Mouse (Mus musculus) right cerebral cortex, postnatal 25 days (tissue): Measurements from ENCODE around the gene Hal.

Experiments used
- DNase-seq: peaks from one replicate; pipeline ENCODE4 v3.0.0; 2022

Hal gene

DNA sequence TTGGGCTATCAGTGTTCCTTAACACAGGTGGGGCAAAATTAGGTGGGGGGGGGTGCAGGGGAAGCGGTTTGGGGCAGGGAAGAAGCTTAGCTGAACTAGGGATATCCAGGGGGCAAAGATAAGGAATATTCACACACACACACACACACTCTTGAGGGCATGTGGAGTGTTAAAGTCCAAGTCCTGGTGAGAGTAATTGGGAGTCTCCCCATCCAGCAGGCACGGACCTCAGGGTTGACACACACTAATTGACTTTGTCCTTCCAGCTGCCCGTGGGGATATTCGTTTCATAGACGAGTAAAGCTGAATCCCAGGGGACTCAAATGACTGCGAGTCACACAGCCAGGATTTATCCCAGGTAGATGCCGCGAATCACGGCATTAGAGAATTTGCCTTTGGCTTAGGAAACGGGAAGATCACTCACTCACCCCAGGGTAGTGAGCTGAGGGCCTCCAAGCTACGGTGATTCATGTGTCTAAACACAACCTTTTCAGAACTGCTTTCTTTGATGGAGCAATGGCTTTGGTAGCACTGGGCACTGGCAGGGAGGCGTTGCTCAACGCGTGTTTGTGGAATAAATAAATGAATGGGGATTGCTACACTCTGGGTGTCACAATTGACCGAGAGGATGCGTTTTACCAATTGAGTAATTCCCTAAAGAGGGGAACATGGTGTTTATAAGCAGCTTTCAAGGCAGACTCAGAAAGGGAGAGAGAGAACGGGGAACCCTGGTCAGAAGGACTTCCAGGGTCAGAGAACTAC is at the start of gene Hal:
Gene Hal (plus strand): TSS at position 703 of the 762 bp plus-strand sequence.
- no peak for DNase-seq

DNA sequence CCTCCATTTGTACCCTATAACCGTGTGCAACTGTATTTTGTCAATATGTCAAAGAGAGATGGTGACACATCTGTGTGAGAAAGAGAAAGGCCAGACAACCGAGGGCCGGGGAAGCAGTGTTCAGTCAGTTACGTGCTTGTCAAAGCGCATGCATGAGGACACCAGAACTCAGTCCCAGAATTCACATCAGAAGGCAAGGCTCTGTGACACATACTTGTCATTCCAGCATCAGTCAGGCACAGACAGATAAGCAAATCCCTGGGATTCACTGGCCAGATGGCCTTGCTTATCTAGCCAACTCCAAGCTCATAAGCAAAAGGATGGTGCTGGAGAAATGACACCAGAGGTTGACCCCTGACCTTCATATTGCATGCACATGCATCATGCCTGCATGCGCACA is 47.1 kb upstream of the Hal start:
- no peak for DNase-seq

DNA sequence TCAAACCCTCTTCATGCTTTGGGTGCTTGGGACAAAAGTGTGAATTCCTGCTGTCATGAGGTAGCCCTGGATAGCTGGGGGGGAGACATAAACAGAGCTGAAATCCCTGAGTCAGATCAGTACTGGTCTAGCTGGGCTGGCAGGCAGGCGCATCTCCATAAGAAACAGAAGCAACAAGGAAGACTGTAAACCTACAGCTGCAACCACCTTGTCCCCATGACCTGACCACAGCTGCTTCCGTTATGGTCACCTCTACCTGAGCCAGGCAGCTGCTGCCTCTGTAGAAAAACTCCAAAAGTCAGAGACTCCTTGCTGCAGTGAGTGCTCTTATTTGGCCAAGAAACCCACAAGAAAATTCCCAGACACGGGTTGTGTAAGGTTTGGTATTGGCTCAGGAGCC is 46.4 kb upstream of the Hal start:
- DNase-seq, result no peak

DNA sequence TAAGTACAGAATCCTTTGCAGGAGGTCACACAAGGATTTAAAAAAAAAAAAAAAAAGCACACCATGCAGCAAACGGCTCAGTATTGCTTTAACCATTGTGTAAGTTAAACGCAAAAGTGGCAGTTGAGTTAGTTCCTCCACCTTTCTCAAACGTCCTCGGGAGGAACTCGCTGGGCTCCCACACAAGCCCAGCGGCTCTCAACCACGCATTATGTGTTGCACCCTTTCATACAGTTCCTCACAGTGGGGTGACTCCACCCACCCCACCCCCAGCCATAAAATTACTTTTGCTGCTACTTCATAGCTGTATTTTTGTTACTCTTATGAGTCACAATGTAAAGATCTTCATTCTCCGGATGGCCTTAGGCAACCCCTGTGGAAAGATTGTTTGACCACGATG is 44.2 kb upstream of the Hal start:
- DNase-seq, result no peak

DNA sequence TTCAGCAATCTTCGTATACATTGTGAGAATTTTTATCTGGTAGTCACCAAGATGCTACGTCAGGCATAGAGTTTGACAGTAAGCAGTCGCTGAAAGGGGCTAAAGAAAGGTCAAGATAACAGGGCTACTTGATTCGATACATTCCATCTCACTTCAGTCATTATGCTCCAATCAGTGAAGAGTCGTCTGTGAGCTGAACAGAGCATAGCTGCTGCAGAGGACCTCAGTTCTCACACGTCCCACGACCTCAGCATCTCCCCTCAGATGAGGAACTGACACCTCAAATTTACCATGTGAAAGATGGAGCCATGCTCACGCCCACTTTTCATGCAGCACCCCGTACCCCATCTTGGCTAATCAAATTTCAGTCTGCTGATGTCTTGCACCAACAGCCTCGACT is 41.2 kb upstream of the Hal start:
- DNase-seq, result no peak

DNA sequence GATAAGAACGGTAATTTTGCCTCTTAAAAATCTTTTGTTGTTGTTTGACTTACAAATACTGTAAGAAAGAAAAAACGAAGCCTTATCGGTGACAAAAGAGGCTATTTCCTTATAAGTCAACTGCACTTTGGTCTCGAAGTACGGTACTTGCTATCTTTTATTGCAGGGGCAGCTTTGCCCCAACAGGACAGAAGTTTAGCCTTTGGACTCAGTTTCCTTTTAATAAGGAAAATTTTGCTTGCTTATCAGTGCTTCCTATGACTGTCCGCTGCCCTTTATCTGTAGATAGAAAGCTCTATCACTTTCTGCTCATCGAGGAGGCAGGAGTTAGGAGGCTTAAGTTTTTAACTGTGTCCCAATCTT is 33.9 kb upstream of the Hal start:
- DNase-seq, result no peak

DNA sequence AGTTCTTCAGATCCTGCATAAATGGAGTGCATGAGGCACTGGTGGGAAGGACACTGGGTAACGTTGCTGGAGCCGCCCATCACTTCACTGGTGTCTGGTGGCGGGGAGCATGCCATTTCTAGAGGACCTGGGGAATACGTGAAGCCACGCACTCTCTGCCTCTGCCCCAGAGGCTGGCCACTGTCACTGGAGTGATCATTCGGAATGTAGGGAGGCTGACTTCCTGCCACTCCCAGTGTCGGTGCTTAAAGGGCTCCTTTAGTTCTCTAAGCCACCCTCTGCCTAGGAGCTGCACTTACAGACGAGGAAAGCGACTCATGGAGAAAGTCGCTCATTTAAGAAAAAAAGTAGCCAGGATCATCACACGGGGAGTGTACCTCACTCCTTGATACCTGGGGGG is 28.5 kb upstream of the Hal start:
- no peak for DNase-seq

DNA sequence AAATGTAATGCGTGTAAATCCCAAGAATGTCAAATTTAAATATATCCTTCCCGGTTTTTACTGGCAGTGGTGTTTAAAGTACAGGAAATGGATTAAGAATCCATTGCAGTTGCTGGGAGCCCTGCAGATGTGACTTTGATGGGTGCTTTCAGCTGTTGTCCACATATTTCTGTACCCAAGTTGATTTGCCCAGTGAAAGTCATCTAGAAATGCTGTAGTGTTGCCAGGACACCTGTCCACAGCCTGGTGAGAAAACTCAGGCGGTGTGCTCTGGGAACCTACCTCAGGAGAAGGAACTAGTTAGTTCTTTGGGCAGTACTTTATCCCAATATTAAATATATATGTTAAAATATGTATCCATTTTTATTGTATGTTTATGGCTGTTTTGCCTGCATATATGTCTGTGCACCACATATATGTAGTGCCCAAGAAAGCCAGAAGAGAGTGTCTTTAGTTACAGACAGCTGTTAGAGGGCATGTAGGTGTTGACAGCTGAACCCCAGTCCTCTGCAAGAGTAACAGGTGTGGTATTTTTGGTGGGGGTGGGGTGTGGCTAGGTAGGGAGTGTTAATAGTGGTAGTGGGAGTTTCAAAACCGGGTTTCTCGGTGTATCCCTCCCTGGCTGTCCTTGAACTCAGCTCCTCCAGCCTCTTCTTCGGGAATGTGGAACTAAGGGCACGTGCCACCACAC is 25.7 kb upstream of the Hal start:
- DNase-seq, result no peak

DNA sequence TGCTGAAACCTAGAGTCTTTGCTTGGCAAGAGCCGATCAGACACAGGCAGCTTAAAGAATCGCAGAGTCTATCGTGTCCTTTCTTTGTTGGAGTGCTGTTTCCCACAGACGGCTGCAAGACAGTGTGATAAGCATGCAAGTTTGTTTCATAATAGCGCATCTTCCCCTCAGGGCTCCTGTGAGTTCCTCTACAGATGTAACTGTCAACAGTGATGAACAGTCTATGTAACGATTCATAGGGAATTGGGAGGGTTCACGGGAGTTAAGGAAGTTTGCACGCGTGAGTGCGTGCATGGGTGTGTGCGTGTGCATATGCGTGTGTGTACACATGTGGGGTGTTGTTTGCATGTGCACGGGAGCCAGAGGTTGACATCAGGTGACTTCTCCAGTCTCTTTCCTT is 25.0 kb upstream of the Hal start:
- no peak for DNase-seq

DNA sequence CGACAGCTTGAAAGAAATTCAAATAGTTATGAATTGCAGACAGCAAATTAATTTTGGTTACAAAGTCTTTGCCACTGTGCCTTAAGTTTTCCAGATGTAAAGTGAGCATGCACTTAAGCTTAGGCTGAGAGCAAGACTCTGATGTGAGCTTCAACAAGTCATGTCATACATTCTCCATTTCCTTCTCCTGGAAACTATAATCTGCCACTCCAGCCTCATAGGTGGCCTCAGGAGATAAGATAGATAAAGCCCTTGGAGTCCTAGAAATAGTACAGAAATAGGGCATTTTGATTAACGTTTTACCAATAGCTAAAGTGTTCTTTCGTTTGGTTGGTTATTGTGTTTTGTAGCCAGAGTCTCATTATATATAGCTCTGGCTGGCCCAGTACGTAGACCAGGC is 21.3 kb upstream of the Hal start:
- no peak for DNase-seq

DNA sequence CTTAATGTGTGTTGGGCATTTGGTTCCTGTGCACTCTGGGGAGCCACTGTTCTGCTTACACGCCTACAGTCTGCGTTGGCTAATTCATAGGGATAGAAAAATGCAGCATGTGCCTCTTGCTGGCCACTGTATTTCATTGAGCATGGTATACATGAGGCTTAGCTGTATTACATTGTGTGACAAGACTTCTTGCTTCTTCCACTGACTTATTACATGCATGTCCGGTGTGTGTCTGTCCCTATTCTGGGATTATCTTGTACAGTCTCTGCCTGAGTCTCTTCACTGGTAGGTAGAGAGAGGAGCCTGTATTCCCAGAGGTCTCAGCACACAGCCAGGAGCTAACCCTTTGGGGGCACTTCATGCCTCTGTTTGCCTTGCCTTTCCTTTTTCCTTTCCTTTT is 20.8 kb upstream of the Hal start:
- DNase-seq, result no peak

DNA sequence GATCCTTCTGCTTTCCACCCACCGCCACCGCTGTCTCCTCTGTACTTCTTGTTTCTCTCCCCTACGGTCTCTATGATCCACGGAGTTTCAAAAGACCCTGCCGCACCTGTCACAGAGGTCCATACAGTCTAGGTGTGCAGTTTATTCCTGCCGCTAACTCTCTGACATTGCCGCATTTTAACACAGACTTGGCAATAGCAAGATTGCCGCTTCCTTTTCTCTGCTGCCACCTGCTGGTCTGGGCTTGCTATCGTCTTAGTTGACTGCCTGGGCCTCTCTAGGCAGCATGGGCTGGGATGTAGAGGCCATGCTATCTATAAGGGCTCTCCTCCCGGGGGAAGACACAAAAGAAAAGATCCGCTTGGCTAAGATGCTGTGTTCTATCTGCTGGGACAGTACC is 17.2 kb upstream of the Hal start:
- peak; percentile 76 for DNase-seq

DNA sequence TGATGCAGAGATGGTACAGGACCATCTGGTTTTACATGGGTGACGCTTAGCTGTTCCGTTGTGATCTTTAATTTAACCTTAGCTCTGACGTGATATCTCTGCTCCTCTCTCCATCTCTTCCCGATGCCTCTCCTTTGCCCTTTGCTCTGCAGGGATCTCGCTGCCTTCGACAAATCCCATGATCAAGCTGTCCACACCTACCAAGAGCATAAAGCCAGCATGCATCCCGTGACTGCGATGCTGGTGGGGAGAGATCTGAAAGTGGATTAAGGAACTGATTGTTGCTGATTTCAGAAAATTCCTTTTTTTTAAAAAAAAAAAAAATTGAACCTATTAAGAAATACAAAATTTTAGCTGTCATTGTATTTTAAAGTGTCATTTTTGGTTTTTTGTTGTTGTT is 4.1 kb upstream of the Hal start:
- no peak for DNase-seq

DNA sequence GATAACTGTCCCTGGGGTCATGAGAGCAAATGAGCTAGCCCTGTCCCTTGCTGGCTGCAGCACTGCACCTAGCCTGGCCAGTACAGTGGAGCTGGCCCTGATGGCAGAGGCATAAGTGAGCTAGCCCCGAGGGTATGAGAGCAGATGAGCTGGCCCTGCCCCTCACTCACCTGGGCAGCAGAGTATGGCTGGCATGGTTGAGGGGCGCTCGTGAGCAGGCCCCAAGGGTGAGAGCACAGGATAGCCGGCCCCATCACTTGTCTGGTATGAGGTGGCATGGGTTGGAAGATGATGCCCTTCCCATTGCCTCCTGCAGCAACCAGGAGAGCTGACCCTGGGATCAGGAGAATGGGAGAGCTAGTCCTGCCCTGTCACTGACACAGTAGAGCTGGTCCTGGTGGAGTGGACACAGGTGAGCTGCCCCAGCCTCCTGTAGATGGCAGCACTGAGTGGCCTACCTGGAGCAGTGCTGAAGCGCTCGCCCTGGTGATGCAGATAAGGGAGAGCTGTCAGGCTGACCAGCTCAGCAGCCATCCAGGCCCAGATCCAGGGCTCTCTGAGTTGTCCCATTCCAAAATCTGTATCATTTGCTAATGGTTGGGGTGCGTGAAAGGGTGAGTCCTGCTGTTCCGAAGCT is 3.4 kb upstream of the Hal start:
- peak; percentile 11 for DNase-seq

DNA sequence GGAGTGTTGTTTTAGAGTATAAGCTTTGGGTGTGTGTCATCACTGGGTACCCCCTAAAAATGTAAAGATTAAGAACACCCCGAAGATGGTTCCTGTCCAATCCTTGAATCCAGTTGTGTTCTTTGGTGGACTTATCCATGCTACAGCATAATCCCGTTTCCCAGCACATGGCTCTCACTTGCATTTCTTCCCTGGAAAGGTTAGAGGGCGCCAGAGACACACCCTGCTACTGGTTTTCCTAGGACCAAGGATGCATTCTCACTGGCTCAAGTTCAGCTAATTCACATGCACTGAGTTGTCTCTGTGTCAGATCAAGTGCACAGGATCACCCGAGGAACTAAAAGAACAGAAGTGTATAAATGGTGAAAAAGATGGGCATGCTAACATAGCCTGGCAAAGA is 1.9 kb upstream of the Hal start:
- DNase-seq, result peak; percentile 23

DNA sequence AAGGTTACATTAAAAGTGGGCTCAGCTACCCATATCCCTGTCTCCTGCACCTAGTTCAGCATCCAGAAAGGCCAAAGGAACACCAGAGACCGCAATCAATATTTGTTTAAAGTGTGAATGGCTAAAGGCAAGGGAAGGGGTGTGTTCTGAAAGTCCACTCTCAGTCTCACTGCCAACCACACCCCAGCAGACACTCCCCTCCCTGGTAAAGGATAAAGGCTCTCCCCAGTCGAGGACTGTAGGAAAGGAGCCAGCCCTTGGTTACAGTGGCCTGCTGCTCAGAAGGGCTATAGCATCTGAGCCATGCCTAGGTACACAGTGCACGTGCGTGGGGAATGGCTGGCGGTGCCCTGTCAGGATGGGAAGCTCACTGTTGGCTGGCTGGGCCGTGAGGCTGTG is 259 bp downstream of the Hal start:
- DNase-seq, result no peak

DNA sequence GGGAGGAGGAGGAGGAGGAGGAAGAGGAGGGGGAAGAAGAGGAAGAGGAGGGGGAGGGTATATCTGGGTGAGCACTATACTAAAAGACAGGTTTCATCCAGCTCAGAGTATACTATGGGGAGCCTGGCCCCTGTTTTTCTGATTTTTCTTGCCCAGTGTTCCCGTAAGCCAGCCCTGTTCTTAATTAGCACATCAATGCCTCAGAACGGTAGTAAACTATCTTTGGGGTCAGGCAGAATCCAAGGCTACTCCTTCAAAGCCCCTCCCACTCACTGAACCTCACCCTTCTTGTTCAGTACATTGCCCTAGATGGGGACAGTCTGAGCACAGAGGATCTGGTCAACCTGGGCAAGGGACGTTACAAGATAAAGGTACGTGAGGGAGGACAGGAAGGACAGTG is 1.9 kb downstream of the Hal start:
- DNase-seq, result no peak

DNA sequence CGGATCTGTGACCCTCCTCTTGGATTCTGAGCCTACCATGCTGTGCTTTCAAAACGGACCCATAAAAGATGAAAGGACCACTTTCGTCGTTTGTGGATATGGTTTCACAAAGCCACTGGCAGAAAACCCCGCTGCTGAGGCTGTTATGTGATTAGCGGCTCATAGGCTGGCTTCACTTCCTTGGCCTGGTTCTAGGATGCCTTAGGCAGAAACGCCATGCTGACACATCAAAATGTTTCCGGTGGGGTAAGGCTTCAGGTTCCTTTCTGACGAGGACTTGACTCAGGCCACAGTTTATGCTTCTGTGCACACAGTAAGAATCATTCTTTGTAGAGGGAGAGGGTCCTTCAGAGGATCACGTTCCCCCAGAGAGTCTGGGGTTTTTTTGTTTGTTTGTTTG is 12.3 kb downstream of the Hal start:
- no peak for DNase-seq

DNA sequence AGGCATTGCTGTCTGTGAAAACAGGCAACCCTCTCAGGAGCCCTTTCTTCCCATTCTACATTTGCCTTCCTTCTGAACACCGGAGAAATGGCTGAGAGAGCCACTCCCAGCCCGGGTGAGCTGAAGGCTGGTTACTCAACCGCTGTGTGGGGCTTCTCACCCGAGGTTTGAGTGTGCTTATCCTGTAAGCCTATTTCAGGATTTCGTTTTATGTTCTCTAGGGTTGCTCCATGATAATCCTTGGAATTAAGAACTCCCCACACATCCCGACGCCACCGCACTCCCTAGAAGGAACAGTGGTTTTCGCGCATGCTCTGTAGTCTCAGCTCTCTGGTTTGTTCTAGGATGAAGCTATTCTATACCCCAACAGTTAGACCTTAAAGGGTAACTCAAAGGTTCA is 12.8 kb downstream of the Hal start:
- no peak for DNase-seq

DNA sequence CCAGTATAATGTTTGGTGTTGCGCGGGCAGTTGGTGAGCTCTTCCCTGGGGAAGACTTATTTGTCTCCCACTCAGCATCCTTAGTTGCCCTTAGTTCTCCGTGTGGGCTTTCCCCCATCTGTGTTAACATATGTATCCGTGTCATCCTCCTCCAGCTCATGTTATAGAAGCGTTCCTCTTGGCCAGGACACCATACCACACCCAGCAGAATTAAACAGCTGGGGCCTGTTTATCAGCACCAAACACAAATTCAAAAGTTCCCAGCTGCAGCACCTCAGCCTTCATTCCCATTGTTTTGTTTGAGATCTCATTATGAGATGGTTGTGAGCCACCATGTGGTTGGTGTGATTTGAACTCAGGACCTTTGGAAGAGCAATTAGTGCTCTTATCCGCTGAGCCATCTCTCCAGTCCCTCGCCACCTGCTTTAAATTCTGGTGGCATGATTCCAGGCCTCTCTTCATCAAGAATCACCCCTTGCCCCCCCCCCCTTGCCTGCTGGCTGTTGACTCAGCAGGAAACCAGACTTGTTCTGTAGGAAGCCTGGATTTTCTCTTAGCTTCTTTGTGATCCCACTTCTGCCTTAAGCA is 19.9 kb downstream of the Hal start:
- DNase-seq, result no peak

DNA sequence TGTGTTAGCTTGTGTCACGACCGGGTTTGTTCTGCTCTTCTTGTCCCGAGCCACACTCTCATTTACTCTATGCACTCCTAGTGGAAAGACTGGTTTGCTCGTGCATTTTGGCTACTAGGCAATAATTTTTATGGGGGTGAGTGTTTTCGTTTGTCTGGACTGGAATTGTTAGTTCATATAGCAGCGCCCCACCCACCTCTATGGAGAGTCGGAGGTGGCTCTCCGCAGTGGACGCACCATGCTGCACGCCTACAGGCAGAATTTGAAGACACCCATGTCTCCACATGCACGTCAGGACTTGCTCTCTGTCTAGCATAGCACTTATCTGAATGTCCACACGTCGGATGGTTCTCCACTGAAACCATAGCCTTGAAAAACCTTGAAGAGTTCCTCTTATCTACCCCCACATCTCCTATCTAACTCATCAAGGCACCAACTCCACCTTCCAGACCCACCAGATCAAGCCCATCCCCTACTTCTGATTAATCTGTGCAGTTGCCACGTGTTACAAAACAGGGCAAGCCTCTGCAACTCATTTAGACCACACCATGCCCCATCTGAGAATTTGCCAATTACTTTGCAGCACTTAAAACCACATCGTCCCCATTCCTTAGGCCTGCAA is 21.1 kb downstream of the Hal start:
- DNase-seq, result no peak

DNA sequence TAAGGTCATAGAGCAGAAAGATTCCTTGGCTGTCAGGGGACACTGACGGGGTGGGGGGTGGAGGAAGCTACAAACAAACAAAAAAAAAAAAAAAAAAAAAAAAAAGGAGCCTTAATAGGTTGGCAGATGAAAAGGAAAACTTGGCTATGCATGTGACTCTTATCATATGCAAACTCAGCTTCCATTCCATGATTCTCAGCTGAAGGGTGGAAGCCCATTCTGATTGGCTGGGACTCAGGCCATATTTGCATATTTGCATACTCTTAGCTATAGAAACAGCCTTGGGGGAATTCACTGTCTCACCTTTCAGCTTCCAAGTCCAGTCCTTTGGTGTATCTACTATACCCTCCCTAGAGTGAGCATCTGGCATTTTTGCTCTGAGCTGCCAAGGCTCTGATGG is 26.9 kb downstream of the Hal start:
- no peak for DNase-seq

DNA sequence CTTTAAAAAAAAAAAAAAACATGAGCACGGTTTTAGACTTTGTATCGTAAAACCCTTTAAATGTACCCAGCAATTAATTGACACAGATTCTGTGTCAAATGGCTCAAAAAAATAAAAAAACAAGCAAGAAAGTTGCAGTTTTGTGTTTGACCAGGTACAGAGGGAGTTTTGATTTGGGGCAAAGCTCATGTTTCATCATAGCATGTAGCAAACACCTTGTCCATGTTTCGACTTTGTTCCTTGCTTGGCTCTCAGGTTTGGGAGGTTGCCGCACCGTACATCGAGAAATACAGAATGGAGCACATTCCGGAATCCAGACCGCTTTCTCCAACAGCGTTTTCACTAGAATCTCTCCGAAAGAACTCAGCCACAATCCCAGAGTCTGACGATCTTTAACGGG is 27.4 kb downstream of the Hal start:
- DNase-seq, result no peak

DNA sequence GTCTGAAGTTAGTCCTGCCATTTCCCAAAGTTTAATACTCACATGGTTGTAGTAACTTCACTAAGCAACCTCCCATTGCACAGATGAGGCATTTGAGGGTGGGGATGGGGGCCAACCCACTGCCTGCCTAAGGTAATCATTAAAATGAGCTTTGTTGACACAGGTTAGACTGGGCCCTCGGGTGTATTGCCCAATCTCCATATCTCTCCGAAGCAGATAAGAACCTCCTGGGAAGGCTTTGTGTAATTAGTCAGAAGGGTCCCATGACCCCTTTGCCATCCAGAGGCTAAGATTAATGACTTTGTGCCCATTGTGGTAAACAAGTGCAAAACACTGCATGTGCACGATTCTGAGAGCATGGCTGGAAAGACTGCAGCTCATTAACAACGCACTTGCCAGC is 29.2 kb downstream of the Hal start:
- DNase-seq, result no peak
